Mouse (Mus musculus) cerebellum, adult 2 months (tissue): ENCODE results near the gene Rrnad1. TPM values are rescaled to one million over a fixed set of nuclear protein-coding genes. Genes with fewer than 3 reads are reported as not detected.

ENCODE experiments used
- DNase-seq, 2 experiments: peaks; one replicate each; pipeline ENCODE4 v3.0.0; 2021
- H3K27ac ChIP-seq: fragments of 200-500 bp; 2 replicates; pipeline ENCODE4 v1.5.1; 2012; ENCODE audit warnings: low read length, control low read depth, inconsistent platforms; ENCODE audit not compliant: insufficient read depth
- H3K27me3 ChIP-seq: fragments of 200-500 bp; 2 replicates; pipeline ENCODE4 v1.6.1; 2012; ENCODE audit warnings: inconsistent platforms, mild to moderate bottlenecking, low read length, moderate library complexity; ENCODE audit not compliant: control insufficient read depth, insufficient read depth
- H3K4me1 ChIP-seq: fragments of 200-500 bp; 2 replicates; pipeline ENCODE4 v1.6.1; 2011; ENCODE audit warnings: low read length; ENCODE audit not compliant: control insufficient read depth, insufficient read depth
- H3K4me3 ChIP-seq: fragments of 200-500 bp; replicated peaks from 2 replicates; pipeline ENCODE3; 2011; ENCODE audit warnings: mild to moderate bottlenecking, low read depth, low read length, control low read depth; ENCODE audit not compliant: insufficient read depth
- CTCF ChIP-seq: fragments of 200-500 bp; IDR thresholded peaks from 2 replicates; pipeline ENCODE4 v1.5.1; 2011; ENCODE audit warnings: low read depth, mild to moderate bottlenecking, control low read depth, low read length, moderate library complexity, borderline replicate concordance; ENCODE audit not compliant: insufficient read depth
- POLR2A ChIP-seq: fragments of 200-500 bp; IDR thresholded peaks from 2 replicates; pipeline ENCODE4 v1.6.1; 2011; ENCODE audit warnings: low read length, control low read depth, borderline replicate concordance; ENCODE audit not compliant: insufficient read depth
- WGBS: fragments of 180-500 bp; shearing (Covaris S2); methylation state at CpG from one replicate; pipeline ENCODE4 v1.1.7; 2018; 5-methylcytosine and 5-hydroxymethylcytosine counted together
- polyA plus RNA-seq: library from polyadenylated mRNA; depleted of rRNA; stranded (reverse); fragments of >200 nt; gene quantifications from 2 replicates; pipeline ENCODE4 v1.2.3, GENCODE M21; 2012

Rrnad1 gene
- polyA plus RNA-seq, 1 experiment = 46.8 TPM

DNA sequence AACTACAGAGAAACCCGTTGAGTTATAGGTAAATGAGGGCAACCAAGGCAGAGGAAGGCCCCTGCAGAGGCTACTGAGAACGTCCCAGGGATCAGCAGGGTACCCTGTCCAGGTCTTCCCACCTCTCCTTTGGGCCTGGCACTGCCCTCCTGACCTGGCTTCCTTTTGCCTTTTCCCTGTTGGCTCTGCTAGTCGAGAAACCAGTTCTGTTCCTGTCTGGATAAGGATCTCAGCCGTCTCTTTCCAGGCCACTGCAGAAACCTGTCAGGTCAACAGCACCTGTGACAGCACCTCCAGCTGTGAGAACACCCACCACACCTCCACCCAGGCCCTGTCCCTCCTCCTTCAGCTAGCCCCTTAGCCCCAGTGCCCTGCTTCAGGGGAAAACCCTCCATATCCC is 28.0 kb upstream of the Rrnad1 start:
- H3K4me1 ChIP-seq = no peaks in the 10 kb centered on the region
- H3K27ac ChIP-seq = no peak overlapping the region
- no peak overlapping the region for H3K4me3 ChIP-seq
- DNase-seq = no peak
- TF ChIP-seq POLR2A = no peak
- TF ChIP-seq CTCF = no peak
- 35% methylated on average over 4 of the region's 4 CpGs for WGBS
- 0 out of 2 replicates have a peak, but pooled peaks cover 1% of the 10 kb centered on the region for H3K27me3 ChIP-seq

DNA sequence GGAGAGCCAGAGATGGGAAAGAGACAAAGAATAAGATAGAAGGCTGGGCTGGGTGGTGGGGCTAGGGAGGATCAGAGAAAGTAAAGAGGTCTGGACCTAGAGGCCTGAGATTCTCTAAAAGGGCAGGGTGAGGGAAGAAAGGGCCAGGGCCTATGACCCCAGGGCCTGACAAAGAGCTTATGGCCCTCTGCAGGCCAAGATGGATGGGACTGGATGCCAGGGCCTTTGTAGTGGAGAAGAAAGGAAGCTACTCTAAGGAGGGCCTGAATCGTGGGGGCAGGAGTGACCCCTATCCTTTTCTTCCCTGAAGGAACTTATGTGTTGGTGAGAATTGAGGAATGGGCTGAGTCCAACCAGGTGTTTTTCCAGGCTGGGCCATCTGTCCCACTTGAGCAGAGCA is 27.5 kb upstream of the Rrnad1 start:
- TF ChIP-seq POLR2A = no peak
- TF ChIP-seq CTCF = no peak
- no peak for DNase-seq
- 11% methylated on average over 1 of the region's 1 CpGs for WGBS
- H3K4me1 ChIP-seq = no peaks in the 10 kb centered on the region
- no peak overlapping the region for H3K4me3 ChIP-seq
- peaks cover 1% of the 10 kb centered on the region; the same call in 1 of the 2 replicates for H3K27me3 ChIP-seq
- no peak overlapping the region for H3K27ac ChIP-seq

DNA sequence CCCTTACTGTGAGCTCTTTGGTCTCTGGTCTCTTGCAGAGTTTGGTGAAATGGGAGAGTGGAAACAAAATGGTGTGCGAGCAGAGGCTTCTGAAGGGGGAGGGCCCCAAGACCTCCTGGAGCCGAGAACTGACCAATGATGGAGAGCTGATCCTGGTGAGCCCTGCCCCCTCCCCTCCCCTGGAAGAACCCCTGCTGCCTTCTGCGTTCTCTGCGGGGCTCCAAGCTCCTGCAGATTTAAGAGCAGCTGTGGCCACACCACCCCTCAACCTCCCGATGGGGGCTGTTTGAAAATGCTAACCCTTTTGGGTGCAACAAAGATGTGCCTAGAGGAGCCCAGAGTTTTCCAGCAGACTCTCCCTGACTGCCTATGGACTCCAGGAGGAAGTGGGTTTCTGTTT is 21.9 kb upstream of the Rrnad1 start:
- DNase-seq = no peak
- no peak overlapping the region for H3K27ac ChIP-seq
- TF ChIP-seq POLR2A (no peak), CTCF (no peak)
- no peak overlapping the region for H3K4me3 ChIP-seq
- H3K4me1 ChIP-seq = no peaks in the 10 kb centered on the region
- WGBS = 12% methylated on average over 5 of the region's 5 CpGs
- H3K27me3 ChIP-seq = peaks cover 7% of the 10 kb centered on the region; the same call in 1 of the 2 replicates

DNA sequence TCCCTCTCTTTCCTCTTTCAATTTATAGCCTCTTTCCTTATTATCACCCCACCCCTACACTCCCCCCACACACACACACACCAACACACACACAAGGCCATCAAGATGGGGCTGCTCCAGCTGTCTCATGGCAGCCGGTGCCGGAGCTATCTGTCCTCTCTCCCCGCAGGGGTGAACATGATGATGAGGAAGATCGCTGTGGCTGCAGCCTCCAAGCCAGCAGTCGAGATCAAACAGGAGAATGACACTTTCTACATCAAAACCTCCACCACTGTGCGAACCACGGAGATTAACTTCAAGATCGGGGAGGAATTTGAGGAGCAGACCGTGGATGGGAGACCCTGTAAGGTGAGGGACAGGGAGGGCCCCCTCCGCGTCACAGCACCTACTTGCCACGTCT is 21.4 kb upstream of the Rrnad1 start:
- H3K4me3 ChIP-seq = no peak overlapping the region
- H3K27me3 ChIP-seq = peaks cover 7% of the 10 kb centered on the region; the same call in 1 of the 2 replicates
- WGBS = 26% methylated on average over 12 of the region's 12 CpGs
- no peaks in the 10 kb centered on the region for H3K4me1 ChIP-seq
- no peak overlapping the region for H3K27ac ChIP-seq
- no peak for TF ChIP-seq POLR2A
- TF ChIP-seq CTCF = no peak
- DNase-seq = no peak

DNA sequence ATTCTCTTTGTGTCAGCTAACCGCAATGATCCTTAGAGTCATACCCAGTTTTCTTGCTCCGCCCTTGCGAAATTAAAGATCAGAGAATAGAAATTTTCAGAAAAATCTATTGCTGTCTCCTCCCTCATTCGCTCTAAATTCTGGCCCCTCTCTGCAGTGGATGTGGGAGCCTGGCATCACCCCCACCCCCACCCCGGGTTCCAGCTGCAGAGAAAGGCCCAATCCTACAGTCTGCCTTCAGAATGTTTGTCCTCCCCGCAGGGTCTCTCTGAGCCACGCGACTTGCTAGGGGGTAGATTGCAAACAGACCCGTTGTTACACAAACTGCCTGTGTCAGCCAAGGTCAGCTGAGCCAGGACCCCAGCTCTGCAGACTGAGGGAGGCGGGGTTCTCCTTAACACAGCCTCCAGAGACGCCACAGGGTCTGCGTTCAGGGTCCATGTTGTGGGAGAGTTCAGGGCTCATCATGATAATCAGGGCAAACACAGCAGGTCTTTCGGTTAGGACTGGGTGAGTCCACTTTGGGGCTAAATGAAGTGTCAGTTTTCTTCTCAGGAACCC is 19.5 kb upstream of the Rrnad1 start:
- no peak for DNase-seq
- H3K27me3 ChIP-seq = peaks cover 7% of the 10 kb centered on the region; the same call in 1 of the 2 replicates
- no peak overlapping the region for H3K4me3 ChIP-seq
- TF ChIP-seq CTCF = no peak
- TF ChIP-seq POLR2A = no peak
- no peak overlapping the region for H3K27ac ChIP-seq
- no peaks in the 10 kb centered on the region; the same call in 1 of the 2 replicates for H3K4me1 ChIP-seq
- 43% methylated on average over 13 of the region's 13 CpGs for WGBS

DNA sequence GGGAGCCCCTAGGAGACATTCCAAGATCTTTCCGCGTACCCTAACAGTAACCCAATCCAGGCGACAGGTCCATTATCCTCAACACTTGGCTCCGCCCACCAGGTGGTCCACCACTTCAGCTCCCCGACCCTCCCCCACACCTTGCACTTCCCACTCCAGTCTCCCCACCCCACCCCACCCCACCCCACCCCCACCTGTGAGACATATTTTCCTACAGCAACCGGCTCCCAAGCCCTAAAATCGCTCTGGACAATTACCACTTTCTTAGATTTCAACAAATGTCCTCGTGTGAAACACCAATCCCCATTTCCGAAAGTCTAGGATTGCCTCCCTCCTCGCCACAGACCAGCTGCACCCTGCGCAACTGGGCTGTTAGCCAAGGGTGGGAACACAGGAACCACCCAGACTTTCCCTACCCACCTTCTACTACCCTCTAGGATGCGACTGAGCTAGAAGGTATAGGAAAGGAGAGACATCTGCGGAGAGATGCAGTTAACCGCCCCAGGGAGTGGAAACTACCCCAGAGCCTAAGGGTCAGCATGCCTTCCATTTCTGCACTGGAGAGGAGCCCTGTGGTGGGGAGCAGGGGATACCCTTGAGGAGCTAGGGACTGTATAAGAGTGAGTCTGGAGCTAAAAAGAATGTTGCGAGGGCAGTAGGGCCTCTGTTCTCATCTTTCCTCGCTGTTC is 18.9 kb upstream of the Rrnad1 start:
- Histone ChIP-seq H3K27ac (no peak overlapping the region), H3K4me3 (no peak overlapping the region), H3K27me3 (peaks cover 7% of the 10 kb centered on the region; the same call in 1 of the 2 replicates), H3K4me1 (no peaks in the 10 kb centered on the region; the same call in 1 of the 2 replicates)
- TF ChIP-seq CTCF (no peak), POLR2A (no peak)
- 29% methylated on average over 16 of the region's 16 CpGs for WGBS
- DNase-seq = no peak

DNA sequence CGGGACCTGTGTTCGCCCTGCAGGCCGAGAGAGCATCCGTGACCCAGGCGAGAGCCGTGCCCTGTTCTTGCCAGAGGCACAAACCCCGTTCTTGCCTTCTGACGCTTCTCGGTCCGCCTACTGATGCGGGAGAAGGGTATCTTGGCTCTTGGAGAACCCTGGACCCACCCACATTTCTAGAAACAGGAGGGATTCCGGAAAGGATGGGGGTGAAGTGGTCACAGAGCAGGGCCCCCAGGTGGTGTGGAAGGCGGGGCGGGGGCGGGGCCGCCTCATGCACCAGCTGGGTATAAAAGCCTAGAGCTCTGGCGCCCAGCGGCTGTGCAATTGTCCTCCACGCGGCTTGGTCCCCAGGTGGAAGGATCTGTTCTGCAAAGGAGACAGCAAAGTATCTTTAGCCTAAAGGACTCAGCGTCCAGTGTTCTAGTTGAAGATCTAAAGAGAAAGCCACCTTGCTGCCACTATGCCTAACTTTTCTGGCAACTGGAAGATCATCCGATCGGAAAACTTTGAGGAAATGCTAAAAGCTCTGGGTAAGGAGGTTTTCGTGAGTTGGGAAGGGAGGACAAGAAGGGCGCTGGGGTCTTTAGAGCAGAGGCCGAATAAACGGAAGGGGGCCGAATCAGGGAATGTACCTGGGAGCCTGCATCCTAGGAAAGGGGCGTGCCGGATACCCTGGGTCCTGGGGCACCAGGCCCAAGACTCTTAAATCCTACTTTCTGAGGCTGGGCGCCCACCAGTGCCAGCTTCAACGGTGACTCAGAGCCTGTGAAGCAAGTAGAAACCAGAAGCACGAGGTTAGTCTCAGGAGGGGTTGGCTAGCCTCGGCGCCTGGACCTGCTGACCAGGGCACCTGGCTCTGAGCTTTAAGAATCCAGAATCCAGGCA is 18.1 kb upstream of the Rrnad1 start, which contains the start of gene Crabp2:
Gene Crabp2 (plus strand): TSS at position 289 of the 888 bp plus-strand sequence.
- 5% methylated on average over 35 of the region's 35 CpGs for WGBS
- Histone ChIP-seq H3K4me1 (no peaks in the 10 kb centered on the region; the same call in 1 of the 2 replicates), H3K27ac (no peak within 1 kb of the TSS), H3K27me3 (peaks cover 7% of the 10 kb centered on the region; the same call in 1 of the 2 replicates), H3K4me3 (no peak within 1 kb of the TSS)
- DNase-seq = no peak
- TF ChIP-seq CTCF (no peak), POLR2A (no peak)

DNA sequence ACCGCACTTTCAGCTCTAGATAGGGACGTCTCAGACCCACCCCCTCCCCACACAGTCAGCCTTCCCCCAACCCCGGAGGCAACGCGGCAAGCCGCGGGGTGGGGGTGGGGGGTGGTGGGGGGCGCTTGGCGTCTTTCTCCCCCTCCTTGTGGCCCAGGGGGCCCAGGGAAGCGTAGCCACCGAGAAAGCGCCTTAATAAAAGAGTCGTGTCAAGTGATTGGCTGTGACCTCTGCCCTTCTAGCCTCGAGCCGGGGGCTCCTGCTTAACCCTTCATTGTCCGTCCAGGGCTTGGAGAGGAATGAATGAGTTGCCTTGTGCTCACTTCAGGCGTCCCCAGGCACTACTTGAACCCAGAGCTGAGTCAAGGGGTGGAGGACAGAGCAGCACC is 17.3 kb upstream of the Rrnad1 start:
- no peak overlapping the region for H3K4me3 ChIP-seq
- WGBS = 1% methylated on average over 17 of the region's 17 CpGs
- no peak overlapping the region for H3K27ac ChIP-seq
- DNase-seq = no peak
- no peaks in the 10 kb centered on the region; the same call in 1 of the 2 replicates for H3K4me1 ChIP-seq
- peaks cover 7% of the 10 kb centered on the region; the same call in 1 of the 2 replicates for H3K27me3 ChIP-seq
- TF ChIP-seq POLR2A = no peak
- no peak for TF ChIP-seq CTCF
